ENCODE assay signal across 11 mouse cellular contexts in the genomic region with DNA sequence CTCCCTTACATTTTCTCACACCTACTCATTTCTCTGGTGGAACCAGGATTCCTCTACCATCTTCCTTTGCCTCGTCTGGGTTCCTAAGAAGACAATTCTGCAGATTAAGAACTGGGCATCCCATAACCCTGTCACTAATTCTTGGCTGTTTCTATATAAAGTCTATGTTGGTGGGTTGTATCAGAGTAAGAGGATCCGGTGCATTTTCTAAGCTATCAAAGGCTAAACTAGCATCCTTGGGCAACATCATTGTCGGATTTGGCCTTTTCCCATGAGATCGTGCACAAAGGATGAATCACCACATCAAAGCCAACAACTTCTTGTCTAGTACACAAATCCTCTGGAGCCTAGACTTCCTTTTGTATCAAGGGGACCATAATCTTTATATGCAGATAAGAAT.
"Had no signal": no experiment of that assay in that cellular context is flagged by ENCODE, and none has a peak within 500 bp of the region (broad histone marks: within the 10 kb centered on the region; RNA-seq: fewer than 3 reads in every experiment).

No protein-coding gene starts in this region.

- H3K4me3 ChIP-seq: limb, embryonic 15.5 days; liver, embryonic 12.5 days; midbrain, embryonic 10.5 days; midbrain, embryonic 15.5 days had no signal

- H3K4me2 ChIP-seq: limb, embryonic 15.5 days; liver, embryonic 12.5 days; lung, embryonic 14.5 days; midbrain, embryonic 15.5 days had no signal

- H3K27me3 ChIP-seq: limb, embryonic 15.5 days had no signal

- DNase-seq: kidney, postnatal 36 days; layer of hippocampus, adult 9-11 months; layer of hippocampus, postnatal 36 days; right cerebral cortex, adult 18-20 months; right cerebral cortex, postnatal 25 days; thymus, postnatal 36 days had no signal

- H3K9ac ChIP-seq: limb, embryonic 15.5 days; liver, embryonic 12.5 days; lung, embryonic 14.5 days; midbrain, embryonic 15.5 days had no signal

- H3K4me1 ChIP-seq: liver, embryonic 12.5 days; midbrain, embryonic 15.5 days had no signal

- ATAC-seq: liver, embryonic 12.5 days; midbrain, embryonic 15.5 days had no signal

- H3K9me3 ChIP-seq: limb, embryonic 15.5 days; liver, embryonic 12.5 days; midbrain, embryonic 10.5 days; midbrain, embryonic 15.5 days had no signal

- H3K36me3 ChIP-seq: limb, embryonic 15.5 days; liver, embryonic 12.5 days; midbrain, embryonic 10.5 days; midbrain, embryonic 15.5 days had no signal

- H3K27ac ChIP-seq: limb, embryonic 15.5 days; liver, embryonic 12.5 days; midbrain, embryonic 10.5 days; midbrain, embryonic 15.5 days had no signal
